Mouse (Mus musculus) kidney, embryonic 16.5 days (tissue): ENCODE measurements around the gene 2410137M14Rik. TPM values are rescaled to one million over a fixed set of nuclear protein-coding genes. Genes with fewer than 3 reads are reported as not detected.
"Not testable (repeated sequence)": the region's sequence is repeated elsewhere in the genome, so short reads cannot be mapped to it uniquely, and the experiment has no call there.

Source experiments
- ATAC-seq: fragments of 200-750 bp; cut with Nextera tagmentation; 2 replicates; pipeline ENCODE4 v1.8.0; 2017; ENCODE audit warnings: moderate TSS enrichment; ENCODE audit not compliant: low FRiP score, low TSS enrichment
- H3K27ac ChIP-seq: fragments of 300-500 bp; sonication (generic); 2 replicates; pipeline ENCODE4 v1.5.1; 2014; ENCODE audit warnings: low read length
- H3K27me3 ChIP-seq: fragments of 300-500 bp; sonication (generic); 2 replicates; pipeline ENCODE4 v1.6.1; 2014; ENCODE audit warnings: low read length, control low read depth, mixed read lengths; ENCODE audit not compliant: insufficient read depth
- H3K36me3 ChIP-seq: fragments of 300-500 bp; sonication (generic); 2 replicates; pipeline ENCODE4 v1.6.1; 2014; ENCODE audit warnings: low read length, control low read depth, mixed read lengths; ENCODE audit not compliant: insufficient read depth
- H3K4me1 ChIP-seq: fragments of 300-500 bp; sonication (generic); 2 replicates; pipeline ENCODE4 v1.6.1; 2014; ENCODE audit warnings: low read length, control low read depth, mixed read lengths; ENCODE audit not compliant: insufficient read depth
- H3K4me2 ChIP-seq: fragments of 300-500 bp; sonication (generic); replicated peaks from 2 replicates; pipeline ENCODE4 v1.6.1; 2014; ENCODE audit warnings: low read depth, low read length
- H3K4me3 ChIP-seq: fragments of 300-500 bp; sonication (generic); 2 replicates; pipeline ENCODE4 v1.5.1; 2014; ENCODE audit warnings: mild to moderate bottlenecking, low read length
- H3K9ac ChIP-seq: fragments of 300-500 bp; sonication (generic); replicated peaks from 2 replicates; pipeline ENCODE4 v1.6.1; 2014; ENCODE audit warnings: low read length
- H3K9me3 ChIP-seq: fragments of 300-500 bp; sonication (generic); 2 replicates; pipeline ENCODE4 v1.6.1; 2016; ENCODE audit warnings: low read length, control low read depth
- WGBS: fragments of 180-500 bp; shearing (Covaris S2); extraction: QIAGEN DNeasy Blood & Tissue Kit; methylation state at CpG from one replicate; pipeline ENCODE4 v1.1.7; 2014; 5-methylcytosine and 5-hydroxymethylcytosine counted together
- polyA plus RNA-seq: library from polyadenylated mRNA; unstranded; fragments of >200 nt; fragmentation: Nextera tagmentation; extraction: Ambion mirVana; gene quantifications from 2 replicates; pipeline ENCODE4 v1.2.1, GENCODE M21; 2015

The 2410137M14Rik gene
- not detected in 2 replicates for polyA plus RNA-seq

DNA sequence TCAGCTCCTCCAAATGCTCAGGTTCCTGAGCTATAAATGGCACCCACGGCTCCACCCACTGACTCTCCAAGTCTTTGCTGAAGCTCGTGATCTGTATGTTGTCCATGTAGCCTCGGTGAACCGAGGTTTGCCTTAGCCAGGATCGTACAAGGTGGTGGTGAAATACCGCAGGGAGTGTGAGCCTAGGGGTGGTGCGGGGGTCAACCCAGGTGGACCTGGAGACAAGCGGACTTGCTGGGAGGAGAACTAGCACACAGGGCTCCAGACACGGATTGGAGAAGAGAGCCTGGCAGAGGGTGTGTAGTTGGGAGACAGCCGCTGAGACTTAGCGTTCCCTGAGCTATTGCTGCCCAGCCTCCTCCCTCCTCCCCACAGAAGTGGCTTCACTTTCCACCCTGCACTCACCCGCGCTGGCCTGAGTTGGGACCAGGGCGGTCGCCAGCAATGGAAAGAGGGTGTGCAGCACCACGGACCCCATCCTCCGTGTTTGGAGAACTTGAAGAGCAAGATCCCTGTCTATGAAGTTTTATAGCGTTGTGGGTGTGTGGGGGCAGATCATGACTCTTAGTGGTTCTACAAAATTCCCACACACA, at the start of gene 2410137M14Rik:
Gene 2410137M14Rik, minus strand, starts transcription at position 17 of the 593 bp plus-strand sequence.
- Histone ChIP-seq H3K4me1 (peaks cover 15% of the 10 kb centered on the region), H3K27me3 (0 out of 2 replicates have a peak, but pooled peaks cover 6% of the 10 kb centered on the region), H3K36me3 (no peaks in the 10 kb centered on the region), H3K9ac (no peak within 1 kb of the TSS), H3K4me2 (peak within 1 kb of the TSS; percentile 47), H3K9me3 (no peaks in the 10 kb centered on the region), H3K4me3 (peak within 1 kb of the TSS; percentile 18), H3K27ac (no peak within 1 kb of the TSS)
- WGBS, result 10% methylated on average over 18 of the region's 18 CpGs
- ATAC-seq, result 0 out of 2 replicates have a peak, but pooled peaks have one; percentile 39

DNA sequence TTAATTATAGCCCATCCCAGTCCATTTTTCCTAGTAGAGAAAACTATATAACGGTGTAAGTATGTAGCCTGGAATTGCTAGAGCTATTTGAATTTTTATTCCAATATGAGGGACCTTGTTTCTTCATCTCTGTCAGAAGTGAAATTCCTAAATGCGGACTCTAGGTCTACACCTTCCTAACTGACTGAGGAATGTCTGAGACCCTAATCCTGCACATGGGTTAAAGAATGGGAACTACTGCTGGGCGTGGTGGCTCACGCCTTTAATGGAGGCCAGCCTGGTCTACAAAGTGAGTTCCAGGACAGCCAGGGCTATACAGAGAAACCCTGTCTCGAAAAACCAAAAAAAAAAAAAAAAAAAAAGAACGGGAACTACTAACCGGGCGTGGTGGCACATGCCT, 48.1 kb upstream of the 2410137M14Rik start:
- 0 out of 2 replicates have a peak, but pooled peaks have one; percentile 19 for ATAC-seq
- H3K4me3 ChIP-seq, result peak overlapping the region; percentile 60
- no peaks in the 10 kb centered on the region for H3K9me3 ChIP-seq
- peaks cover 8% of the 10 kb centered on the region; the same call in 1 of the 2 replicates for H3K4me1 ChIP-seq
- peak overlapping the region; percentile 67 for H3K4me2 ChIP-seq
- peak overlapping the region; percentile 97 for H3K27ac ChIP-seq
- no peaks in the 10 kb centered on the region for H3K36me3 ChIP-seq
- WGBS, result 75% methylated on average over 8 of the region's 8 CpGs
- H3K27me3 ChIP-seq, result no peaks in the 10 kb centered on the region
- peak overlapping the region; percentile 69 for H3K9ac ChIP-seq

GRCm38 (mm10) chr17:37028683-37029120, 47.7 kb upstream of the 2410137M14Rik start:
- Histone ChIP-seq H3K9me3 (no peaks in the 10 kb centered on the region), H3K4me1 (peaks cover 8% of the 10 kb centered on the region; the same call in 1 of the 2 replicates), H3K27me3 (no peaks in the 10 kb centered on the region), H3K4me2 (peak overlapping the region; percentile 67), H3K27ac (peak overlapping the region; percentile 97), H3K9ac (peak overlapping the region; percentile 69), H3K36me3 (no peaks in the 10 kb centered on the region), H3K4me3 (peak overlapping the region; percentile 60)
- whole genome bisulfite sequencing, result 0% methylated on average over 14 of the region's 14 CpGs
- peak; percentile 100 for ATAC-seq

DNA sequence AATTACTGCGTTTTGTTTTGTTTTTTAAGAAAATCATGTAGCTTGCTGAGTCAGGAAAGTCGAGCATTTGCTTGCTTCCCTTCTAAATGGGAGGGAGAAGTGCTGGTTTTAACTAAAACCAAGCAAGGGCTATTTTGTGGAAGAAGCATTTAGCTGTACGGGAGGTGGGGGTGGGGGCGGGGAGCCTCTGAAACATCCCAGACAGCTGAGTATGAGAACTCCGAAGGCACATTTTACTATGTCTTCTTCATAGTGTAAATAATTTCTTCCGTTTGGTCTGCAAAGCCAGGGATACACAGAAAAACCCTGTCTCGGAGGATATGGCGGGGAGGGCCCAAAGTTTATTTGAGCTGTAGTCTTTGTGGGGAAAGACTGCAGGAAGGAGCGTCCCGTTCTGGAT, 47.2 kb upstream of the 2410137M14Rik start:
- H3K9me3 ChIP-seq, result no peaks in the 10 kb centered on the region
- no peaks in the 10 kb centered on the region for H3K27me3 ChIP-seq
- H3K4me3 ChIP-seq, result peak overlapping the region; percentile 60
- H3K4me1 ChIP-seq, result peaks cover 8% of the 10 kb centered on the region; the same call in 1 of the 2 replicates
- H3K36me3 ChIP-seq, result no peaks in the 10 kb centered on the region
- ATAC-seq, result peak; percentile 55
- H3K9ac ChIP-seq, result peak overlapping the region; percentile 69
- peak overlapping the region; percentile 67 for H3K4me2 ChIP-seq
- WGBS, result 9% methylated on average over 10 of the region's 10 CpGs
- H3K27ac ChIP-seq, result peak overlapping the region; percentile 97

DNA sequence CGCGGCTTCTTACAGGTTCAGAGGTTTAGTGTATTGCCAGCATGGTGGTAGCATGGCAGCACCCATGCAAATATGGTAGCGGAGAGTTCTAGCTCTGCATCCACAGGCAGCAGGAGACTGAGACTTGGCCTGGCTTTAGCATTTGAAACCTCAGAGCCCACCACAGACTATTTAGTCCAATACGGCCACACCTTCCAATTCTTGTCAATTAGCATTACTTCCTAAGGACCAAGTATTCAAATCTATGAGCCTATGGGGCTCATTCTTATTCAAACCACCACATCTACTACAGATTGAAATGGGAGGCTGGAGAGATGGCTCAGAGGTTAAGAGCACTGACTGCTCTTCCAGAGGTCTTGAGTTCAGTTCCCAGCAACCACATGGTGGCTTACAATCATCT, 46.4 kb upstream of the 2410137M14Rik start:
- no peak overlapping the region; the same call in 1 of the 2 replicates for H3K27ac ChIP-seq
- ATAC-seq, result no peak
- no peaks in the 10 kb centered on the region for H3K36me3 ChIP-seq
- no peaks in the 10 kb centered on the region for H3K27me3 ChIP-seq
- WGBS, result 96% methylated on average over 4 of the region's 4 CpGs
- H3K4me1 ChIP-seq, result peaks cover 8% of the 10 kb centered on the region; the same call in 1 of the 2 replicates
- no peak overlapping the region for H3K4me3 ChIP-seq
- H3K9me3 ChIP-seq, result no peaks in the 10 kb centered on the region
- no peak overlapping the region for H3K4me2 ChIP-seq
- no peak overlapping the region for H3K9ac ChIP-seq

- no peak overlapping the region for H3K9ac ChIP-seq
- ATAC-seq, result no peak
- H3K4me3 ChIP-seq, result no peak overlapping the region
- no peaks in the 10 kb centered on the region for H3K9me3 ChIP-seq
- H3K36me3 ChIP-seq, result no peaks in the 10 kb centered on the region
- 94% methylated on average over 2 of the region's 2 CpGs for WGBS
- H3K27ac ChIP-seq, result no peak overlapping the region
- H3K27me3 ChIP-seq, result no peaks in the 10 kb centered on the region
- H3K4me2 ChIP-seq, result no peak overlapping the region
- H3K4me1 ChIP-seq, result peaks cover 8% of the 10 kb centered on the region; the same call in 1 of the 2 replicates
Observed at GRCm38 (mm10) chr17:37026425-37026824, 45.4 kb upstream of the 2410137M14Rik start.

DNA sequence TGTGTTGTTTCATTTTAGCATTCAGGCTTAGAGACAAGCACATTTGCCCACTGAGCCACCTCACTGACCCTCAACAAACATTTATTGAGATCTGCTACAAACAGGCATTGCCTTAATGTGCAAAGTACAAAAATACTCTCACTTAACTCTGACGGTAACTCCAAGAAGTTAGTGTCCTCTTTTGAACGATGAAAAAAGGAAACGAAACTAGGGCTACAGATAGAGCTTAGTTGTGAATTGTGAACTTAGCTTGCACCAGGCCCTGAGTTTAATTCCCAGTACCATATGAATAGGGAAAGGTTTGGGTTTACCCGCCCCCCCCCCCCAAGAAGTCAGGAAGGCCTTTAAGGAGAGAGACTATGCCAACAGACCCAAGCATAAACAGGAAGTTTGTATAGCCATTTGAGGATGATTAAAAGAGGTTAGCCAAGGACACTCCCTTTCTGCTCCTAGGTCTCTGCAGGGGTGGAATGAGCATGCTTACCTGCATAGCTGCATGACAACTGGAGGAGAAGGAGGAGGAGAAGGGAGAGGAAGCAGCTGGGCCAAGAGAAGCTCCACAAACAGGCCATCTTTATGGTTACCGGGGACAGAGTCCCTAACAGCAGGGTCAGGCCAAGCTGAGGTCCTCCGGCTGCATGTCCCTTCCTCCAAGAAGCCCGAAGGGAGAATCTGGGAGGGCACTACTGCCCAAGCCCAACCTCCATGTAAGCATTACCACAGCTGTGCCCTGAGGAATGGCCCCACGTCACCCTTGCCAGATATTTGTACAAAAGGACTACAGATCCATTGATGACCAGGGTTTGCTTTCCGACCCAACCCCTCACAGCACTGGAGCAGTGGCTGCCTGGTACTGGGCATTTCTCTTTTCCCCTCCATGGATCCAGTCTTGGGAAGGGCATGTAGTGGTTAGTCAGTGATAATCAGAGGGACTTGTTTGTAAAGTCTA, 41.9 kb upstream of the 2410137M14Rik start, which contains the start of gene Mog:
Gene Mog, minus strand, starts transcription at position 771 of the 949 bp plus-strand sequence.
- WGBS, result 78% methylated on average over 9 of the region's 9 CpGs
- Histone ChIP-seq H3K4me3 (no peak within 1 kb of the TSS), H3K27ac (no peak within 1 kb of the TSS), H3K9ac (no peak within 1 kb of the TSS), H3K4me2 (no peak within 1 kb of the TSS), H3K9me3 (no peaks in the 10 kb centered on the region), H3K27me3 (no peaks in the 10 kb centered on the region), H3K36me3 (no peaks in the 10 kb centered on the region), H3K4me1 (no peaks in the 10 kb centered on the region)
- ATAC-seq, result no peak

- ATAC-seq, H3K4me3 ChIP-seq, H3K9ac ChIP-seq, H3K27ac ChIP-seq, H3K27me3 ChIP-seq, H3K36me3 ChIP-seq, H3K4me2 ChIP-seq, H3K9me3 ChIP-seq, H3K4me1 ChIP-seq: not testable (repeated sequence)
- 95% methylated on average over 5 of the region's 5 CpGs for WGBS
Observed at GRCm38 (mm10) chr17:37019242-37019641, 38.2 kb upstream of the 2410137M14Rik start.

- WGBS, result 70% methylated on average over 3 of the region's 3 CpGs
- no peak overlapping the region for H3K4me3 ChIP-seq
- no peaks in the 10 kb centered on the region for H3K27me3 ChIP-seq
- H3K27ac ChIP-seq, result no peak overlapping the region
- no peaks in the 10 kb centered on the region for H3K9me3 ChIP-seq
- no peaks in the 10 kb centered on the region for H3K36me3 ChIP-seq
- H3K4me1 ChIP-seq, result no peaks in the 10 kb centered on the region
- no peak overlapping the region for H3K9ac ChIP-seq
- H3K4me2 ChIP-seq, result no peak overlapping the region
- ATAC-seq, result no peak
Observed at GRCm38 (mm10) chr17:37018328-37018727, 37.3 kb upstream of the 2410137M14Rik start.
